Mouse (Mus musculus): ENCODE measurements around the gene Gimap9.

DNA sequence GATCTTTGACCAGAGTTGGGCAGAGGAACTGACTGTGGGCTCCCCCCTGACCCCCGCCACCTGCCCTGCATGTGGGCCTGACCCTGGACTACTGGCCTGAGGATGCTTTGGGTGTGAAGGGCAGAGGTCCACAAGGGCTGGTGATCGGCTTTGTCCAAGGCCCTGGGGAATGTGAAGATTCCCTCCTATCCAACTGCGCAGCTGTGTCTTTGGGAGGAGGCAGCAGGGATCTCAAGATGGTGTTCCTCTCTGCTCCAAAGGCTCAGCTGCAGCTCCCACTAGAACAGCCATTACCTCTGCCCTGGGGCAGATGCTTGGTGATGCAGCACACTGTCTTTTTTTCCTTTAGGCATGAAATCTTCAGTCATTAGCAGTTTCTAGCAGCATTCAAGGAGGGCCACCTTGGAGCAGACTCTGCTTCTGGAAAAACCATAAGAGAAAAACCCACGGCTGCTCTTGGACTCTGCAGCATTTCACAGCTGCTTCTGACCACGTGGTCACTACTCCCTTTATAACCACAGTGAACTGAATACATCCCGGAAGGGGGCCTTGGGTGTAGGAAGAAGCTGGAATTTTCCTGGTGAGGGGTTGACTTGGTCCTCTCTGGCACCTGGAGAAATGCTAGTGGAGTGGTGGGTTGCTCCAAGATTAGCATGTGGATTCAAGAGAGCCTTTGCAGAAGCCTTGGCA lies 38.0 kb upstream of the Gimap9 start:
- TF ChIP-seq HCFC1 (IDR thresholded peaks at IDR 0.05; ENCODE audit: borderline replicate concordance, insufficient read depth, low read length): no peak
- TF ChIP-seq ZC3H11A (IDR thresholded peaks at IDR 0.05; ENCODE audit: borderline replicate concordance, low read depth, low read length): no peak
